Mouse (Mus musculus) limb, embryonic 12.5 days (tissue): ENCODE results near the gene Cryga. TPM values are rescaled to one million over a fixed set of nuclear protein-coding genes. Genes with fewer than 3 reads are reported as not detected.
A peak's percentile ranks its signal among the peaks of the same experiment; 100 is the strongest.

ENCODE experiments used
- ATAC-seq: fragments of 200-750 bp; cut with Nextera tagmentation; 2 replicates; pipeline ENCODE4 v1.8.0; 2017; ENCODE audit warnings: low read depth, moderate TSS enrichment; ENCODE audit not compliant: insufficient number of reproducible peaks, insufficient read depth, low FRiP score, low TSS enrichment
- H3K27ac ChIP-seq: fragments of 300-500 bp; sonication (generic); 2 replicates; pipeline ENCODE4 v1.5.1; 2016; ENCODE audit warnings: mild to moderate bottlenecking, moderate library complexity
- H3K27me3 ChIP-seq: fragments of 300-500 bp; sonication (generic); 2 replicates; pipeline ENCODE4 v1.6.1; 2016; ENCODE audit warnings: mild to moderate bottlenecking, moderate library complexity
- H3K36me3 ChIP-seq: fragments of 300-500 bp; sonication (generic); 2 replicates; pipeline ENCODE4 v1.6.1; 2016; ENCODE audit warnings: mild to moderate bottlenecking, moderate library complexity
- H3K4me1 ChIP-seq: fragments of 300-500 bp; sonication (generic); replicated peaks from 2 replicates; pipeline ENCODE4 v1.6.1; 2016
- H3K4me2 ChIP-seq: fragments of 300-500 bp; sonication (generic); 2 replicates; pipeline ENCODE4 v1.6.1; 2016; ENCODE audit warnings: mild to moderate bottlenecking, moderate library complexity
- H3K4me3 ChIP-seq: fragments of 300-500 bp; sonication (generic); replicated peaks from 2 replicates; pipeline ENCODE4 v1.5.1; 2016; ENCODE audit warnings: mild to moderate bottlenecking
- H3K9ac ChIP-seq: fragments of 300-500 bp; sonication (generic); replicated peaks from 2 replicates; pipeline ENCODE4 v1.6.1; 2016; ENCODE audit warnings: mild to moderate bottlenecking, moderate library complexity
- H3K9me3 ChIP-seq: fragments of 300-500 bp; sonication (generic); 2 replicates; pipeline ENCODE4 v1.6.1; 2016; ENCODE audit warnings: mild to moderate bottlenecking, moderate library complexity
- WGBS: fragments of 180-500 bp; shearing (Covaris S2); methylation state at CpG from one replicate; pipeline ENCODE4 v1.1.7; 2016; 5-methylcytosine and 5-hydroxymethylcytosine counted together
- polyA plus RNA-seq: library from polyadenylated mRNA; unstranded; fragments of >200 nt; fragmentation: Nextera tagmentation; extraction: Ambion mirVana; gene quantifications from 2 replicates; pipeline ENCODE4 v1.2.1, GENCODE M21; 2016

The Cryga gene
- polyA plus RNA-seq, 1 experiment from 2014 or later = not detected

GRCm38 (mm10) chr1:65119438-65119837, 16.3 kb upstream of the Cryga start, which contains the start of gene Gm28845:
Gene Gm28845 (minus strand): TSS chr1:65119558.
- Histone ChIP-seq H3K27me3 (no peaks in the 10 kb centered on the region), H3K4me3 (no peak within 1 kb of the TSS), H3K4me2 (no peak within 1 kb of the TSS), H3K9ac (no peak within 1 kb of the TSS), H3K4me1 (no peaks in the 10 kb centered on the region; the same call in 1 of the 2 replicates), H3K36me3 (no peaks in the 10 kb centered on the region), H3K27ac (no peak within 1 kb of the TSS), H3K9me3 (no peaks in the 10 kb centered on the region)
- WGBS = 100% methylated on average over 1 of the region's 1 CpGs
- ATAC-seq = no peak

GRCm38 (mm10) chr1:65118150-65118913, 15.2 kb upstream of the Cryga start:
- Histone ChIP-seq H3K27ac (no peak overlapping the region), H3K27me3 (no peaks in the 10 kb centered on the region), H3K4me2 (no peak overlapping the region), H3K36me3 (no peaks in the 10 kb centered on the region), H3K4me3 (no peak overlapping the region), H3K9ac (no peak overlapping the region), H3K9me3 (no peaks in the 10 kb centered on the region), H3K4me1 (no peaks in the 10 kb centered on the region; the same call in 1 of the 2 replicates)
- 71% methylated on average over 8 of the region's 8 CpGs for WGBS
- no peak for ATAC-seq

DNA sequence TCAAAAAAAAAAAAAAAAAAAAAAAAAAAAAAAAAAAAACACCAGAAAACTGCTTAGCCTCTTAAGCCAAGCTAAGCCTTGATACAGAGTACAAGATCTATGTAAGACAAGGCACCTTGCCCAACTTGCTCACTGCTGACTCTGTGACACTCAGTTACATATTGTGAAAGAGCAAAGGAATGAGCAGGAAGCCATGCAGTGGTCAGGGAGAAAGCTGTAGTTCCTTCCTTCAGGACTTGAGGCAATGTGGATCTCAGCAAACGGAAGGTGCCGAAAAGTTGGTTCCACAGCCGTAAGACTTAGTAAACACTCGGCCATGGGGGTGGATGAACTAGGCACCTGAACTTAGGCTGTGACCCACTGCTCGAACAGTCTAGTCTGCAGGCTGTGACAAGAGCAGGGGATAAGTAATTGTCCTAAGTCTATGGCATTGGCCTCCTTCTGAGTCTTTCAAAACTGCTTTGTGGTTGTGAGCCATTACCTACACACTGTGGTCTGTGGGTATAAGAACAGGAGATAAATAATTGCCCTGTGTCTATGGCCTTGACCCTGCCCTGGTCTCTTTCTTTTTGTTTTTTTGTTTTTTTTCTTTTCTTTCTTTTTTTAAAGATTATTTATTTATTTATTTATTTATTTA, 10.5 kb upstream of the Cryga start:
- Histone ChIP-seq H3K27ac (no peak overlapping the region), H3K4me3 (no peak overlapping the region), H3K9me3 (no peaks in the 10 kb centered on the region), H3K36me3 (no peaks in the 10 kb centered on the region), H3K4me1 (no peaks in the 10 kb centered on the region), H3K9ac (no peak overlapping the region), H3K4me2 (no peak overlapping the region), H3K27me3 (no peaks in the 10 kb centered on the region)
- no peak for ATAC-seq
- WGBS = 91% methylated on average over 5 of the region's 5 CpGs

DNA sequence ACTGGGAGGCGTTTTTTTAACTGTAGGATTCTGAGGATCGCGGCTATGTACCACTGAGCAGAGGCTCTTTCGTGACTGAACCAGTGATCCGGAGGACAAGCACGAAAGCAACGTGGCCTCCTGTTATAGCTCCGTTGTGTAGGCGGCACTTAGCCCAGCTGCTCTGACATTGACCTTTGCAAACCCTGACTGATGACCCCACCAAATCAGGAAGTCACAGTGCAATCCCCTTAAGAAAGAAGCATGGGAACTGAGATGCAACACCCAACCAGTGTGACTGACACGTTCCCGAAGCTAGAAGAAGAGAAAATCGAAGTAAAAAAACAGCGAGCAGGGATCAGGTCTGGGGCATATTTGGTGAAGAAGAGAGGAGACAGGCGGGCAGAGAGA, 9.6 kb upstream of the Cryga start:
- H3K9ac ChIP-seq = no peak overlapping the region
- no peaks in the 10 kb centered on the region for H3K4me1 ChIP-seq
- peak overlapping the region; percentile 15; the same call in 1 of the 2 replicates for H3K4me2 ChIP-seq
- no peaks in the 10 kb centered on the region for H3K27me3 ChIP-seq
- no peaks in the 10 kb centered on the region for H3K9me3 ChIP-seq
- 69% methylated on average over 14 of the region's 14 CpGs for WGBS
- H3K27ac ChIP-seq = no peak overlapping the region
- H3K4me3 ChIP-seq = no peak overlapping the region
- ATAC-seq = no peak; the same call in 1 of the 2 replicates
- no peaks in the 10 kb centered on the region for H3K36me3 ChIP-seq

- WGBS = 13% methylated on average over 8 of the region's 8 CpGs
- no peak overlapping the region for H3K9ac ChIP-seq
- no peaks in the 10 kb centered on the region for H3K27me3 ChIP-seq
- no peak overlapping the region for H3K4me3 ChIP-seq
- H3K4me1 ChIP-seq = no peaks in the 10 kb centered on the region
- peak overlapping the region; percentile 15 for H3K4me2 ChIP-seq
- no peak overlapping the region for H3K27ac ChIP-seq
- 0 out of 2 replicates have a peak, but pooled peaks have one; percentile 54 for ATAC-seq
- H3K9me3 ChIP-seq = no peaks in the 10 kb centered on the region
- H3K36me3 ChIP-seq = no peaks in the 10 kb centered on the region
Measured at GRCm38 (mm10) chr1:65112031-65112806, 9.0 kb upstream of the Cryga start.

- Histone ChIP-seq H3K9me3 (no peaks in the 10 kb centered on the region), H3K9ac (no peak overlapping the region), H3K27me3 (no peaks in the 10 kb centered on the region), H3K4me3 (no peak overlapping the region), H3K4me1 (no peaks in the 10 kb centered on the region), H3K27ac (no peak overlapping the region), H3K36me3 (no peaks in the 10 kb centered on the region), H3K4me2 (no peak overlapping the region)
- 72% methylated on average over 25 of the region's 25 CpGs for WGBS
- no peak for ATAC-seq
Measured at GRCm38 (mm10) chr1:65109756-65110435, 6.7 kb upstream of the Cryga start.

GRCm38 (mm10) chr1:65109196-65109595, 6.0 kb upstream of the Cryga start:
- no peaks in the 10 kb centered on the region for H3K9me3 ChIP-seq
- H3K27me3 ChIP-seq = no peaks in the 10 kb centered on the region
- H3K4me1 ChIP-seq = no peaks in the 10 kb centered on the region
- no peak overlapping the region for H3K9ac ChIP-seq
- H3K36me3 ChIP-seq = no peaks in the 10 kb centered on the region
- no peak overlapping the region for H3K27ac ChIP-seq
- no peak overlapping the region for H3K4me3 ChIP-seq
- no peak overlapping the region for H3K4me2 ChIP-seq
- 88% methylated on average over 8 of the region's 8 CpGs for WGBS
- no peak for ATAC-seq

- H3K4me3 ChIP-seq = no peak overlapping the region
- H3K9me3 ChIP-seq = no peaks in the 10 kb centered on the region
- no peak overlapping the region for H3K27ac ChIP-seq
- no peaks in the 10 kb centered on the region for H3K27me3 ChIP-seq
- H3K36me3 ChIP-seq = no peaks in the 10 kb centered on the region
- ATAC-seq = no peak
- 92% methylated on average over 10 of the region's 10 CpGs for WGBS
- H3K4me1 ChIP-seq = no peaks in the 10 kb centered on the region
- no peak overlapping the region for H3K9ac ChIP-seq
- H3K4me2 ChIP-seq = no peak overlapping the region
Measured at GRCm38 (mm10) chr1:65107654-65108279, 4.6 kb upstream of the Cryga start.

- Histone ChIP-seq H3K4me2 (no peak overlapping the region), H3K4me1 (no peaks in the 10 kb centered on the region), H3K4me3 (no peak overlapping the region), H3K36me3 (no peaks in the 10 kb centered on the region), H3K27me3 (no peaks in the 10 kb centered on the region), H3K9ac (no peak overlapping the region), H3K9me3 (no peaks in the 10 kb centered on the region), H3K27ac (no peak overlapping the region)
- 83% methylated on average over 3 of the region's 3 CpGs for WGBS
- ATAC-seq = no peak
Measured at GRCm38 (mm10) chr1:65096953-65097352, 6.2 kb downstream of the Cryga start.

DNA sequence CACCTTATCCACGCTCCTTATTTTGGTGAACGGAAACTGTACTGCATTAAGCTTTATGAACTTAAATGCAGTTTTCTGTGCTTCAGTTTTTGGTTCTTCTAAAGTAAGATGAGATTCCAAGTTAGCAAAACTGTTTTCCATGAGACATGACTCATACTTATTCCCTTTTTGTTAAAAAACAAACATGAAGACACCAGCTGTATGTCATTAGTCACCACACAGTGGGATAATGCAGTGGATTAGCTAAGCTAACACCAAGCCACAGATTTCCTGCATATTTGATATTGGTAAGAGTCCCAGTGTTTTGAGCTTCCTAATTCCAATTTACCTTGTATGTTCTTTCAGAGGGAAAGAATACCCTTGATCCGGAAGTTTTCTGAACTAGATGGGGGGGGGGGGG, 11.6 kb downstream of the Cryga start:
- Histone ChIP-seq H3K27me3 (no peaks in the 10 kb centered on the region), H3K4me3 (no peak overlapping the region), H3K9ac (no peak overlapping the region), H3K4me2 (no peak overlapping the region), H3K9me3 (no peaks in the 10 kb centered on the region), H3K4me1 (no peaks in the 10 kb centered on the region), H3K27ac (no peak overlapping the region), H3K36me3 (no peaks in the 10 kb centered on the region)
- 92% methylated on average over 3 of the region's 3 CpGs for WGBS
- no peak for ATAC-seq
